Mouse (Mus musculus): ENCODE measurements around the gene Fermt1.

Gene Fermt1

DNA sequence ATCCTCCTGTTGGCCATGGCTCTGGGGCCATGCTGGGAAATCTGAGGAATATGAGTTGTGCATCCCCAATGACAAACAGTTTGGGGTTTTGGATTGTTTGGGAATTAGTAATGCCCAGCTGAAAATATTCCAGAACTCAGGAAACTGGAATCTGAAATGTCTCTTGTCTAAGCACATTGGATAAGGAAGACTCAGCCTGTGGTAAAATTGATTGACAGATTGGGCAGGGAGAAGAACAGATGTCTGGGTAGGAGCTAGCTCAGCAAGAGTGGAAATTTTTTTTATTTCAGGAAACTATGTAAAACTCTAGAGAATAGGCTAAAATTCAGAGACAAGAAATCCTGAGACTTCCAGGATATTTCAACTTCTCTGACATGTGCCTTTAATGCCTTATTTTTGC is 85.3 kb downstream of the Fermt1 start:
- no peak for DNase-seq (ENCODE audit: low spot score)

DNA sequence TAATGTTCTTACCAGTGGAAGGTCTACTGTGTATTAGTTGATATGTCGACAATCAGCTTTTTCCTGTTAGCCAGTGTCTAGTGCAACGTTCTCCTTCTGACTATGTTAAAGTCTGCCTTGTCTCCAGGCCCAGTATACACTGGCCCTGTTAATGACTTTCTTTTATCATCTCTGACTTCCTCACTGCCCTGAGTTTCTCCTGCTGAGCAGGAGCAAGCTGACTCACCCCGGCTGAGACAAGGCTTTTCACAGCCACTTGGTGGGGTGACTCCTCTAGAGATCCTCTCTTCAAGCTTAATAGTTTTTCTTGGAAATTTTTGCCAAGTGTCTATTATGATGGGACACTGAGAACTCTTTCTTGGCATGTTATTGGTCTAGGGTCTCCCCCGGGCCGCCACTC is 89.4 kb downstream of the Fermt1 start:
- DNase-seq (ENCODE audit: low spot score), result no peak

Data from embryo, embryonic 10.5 days (tissue).